Mouse (Mus musculus) ES-E14 (cell line): ENCODE measurements around the gene Zfp141.

Experiments used
- HCFC1 ChIP-seq: IDR thresholded peaks from 2 replicates; pipeline ENCODE4 v1.6.1; 2012; ENCODE audit warnings: low read length, inconsistent platforms, borderline replicate concordance; ENCODE audit not compliant: insufficient read depth
- MAFK ChIP-seq: IDR thresholded peaks from 2 replicates; pipeline ENCODE4 v1.6.1; 2014; ENCODE audit warnings: mild to moderate bottlenecking, low read depth, low read length, inconsistent platforms; ENCODE audit not compliant: insufficient read depth
- ZC3H11A ChIP-seq: IDR thresholded peaks from 2 replicates; pipeline ENCODE4 v1.6.1; 2012; ENCODE audit warnings: low read depth, mild to moderate bottlenecking, inconsistent platforms, low read length, borderline replicate concordance
- ZNF384 ChIP-seq: IDR thresholded peaks from 2 replicates; pipeline ENCODE4 v1.6.1; 2012; ENCODE audit warnings: low read depth, low read length, inconsistent platforms

GRCm38 (mm10) chr7:42505186-42505585, 354 bp downstream of the Zfp141 start:
- TF ChIP-seq HCFC1 (no peak), MAFK (no peak), ZNF384 (no peak), ZC3H11A (no peak)
